Mouse (Mus musculus) colon, adult 2 months (tissue): ENCODE data around the gene Hist1h1e. TPM values are rescaled to one million over a fixed set of nuclear protein-coding genes. Genes with fewer than 3 reads are reported as not detected.

ENCODE experiments used
- polyA plus RNA-seq: library from polyadenylated mRNA; depleted of rRNA; stranded (reverse); fragments of >200 nt; gene quantifications from 2 replicates; pipeline ENCODE4 v1.2.3, GENCODE M21; 2012; rRNA removed

Hist1h1e gene
- 3.2 and 3.9 TPM in 2 replicates for polyA plus RNA-seq

DNA sequence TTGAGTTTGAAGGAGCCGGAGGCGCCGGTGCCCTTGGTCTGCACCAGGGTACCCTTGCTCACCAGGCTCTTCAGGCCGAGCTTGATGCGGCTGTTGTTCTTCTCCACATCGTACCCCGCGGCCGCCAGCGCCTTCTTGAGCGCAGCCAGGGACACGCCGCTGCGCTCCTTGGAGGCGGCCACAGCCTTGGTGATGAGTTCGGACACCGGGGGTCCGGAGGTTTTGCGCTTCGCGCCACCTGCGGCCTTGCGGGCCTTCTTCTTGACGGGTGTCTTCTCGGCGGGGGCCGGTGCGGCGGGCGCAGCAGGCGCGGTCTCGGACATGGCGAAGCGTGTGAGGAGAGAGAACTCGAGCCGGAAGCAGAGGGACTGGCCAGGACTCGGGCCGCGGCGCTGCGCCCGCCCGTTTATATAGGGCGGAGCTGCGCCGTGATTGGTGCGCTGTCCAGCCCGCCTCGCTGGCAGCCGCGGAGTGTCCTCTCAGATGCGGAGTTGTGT is at the start of gene Hist1h1e:
Hist1h1e (minus strand) TSS at position 384 of the 497 bp plus-strand sequence.

DNA sequence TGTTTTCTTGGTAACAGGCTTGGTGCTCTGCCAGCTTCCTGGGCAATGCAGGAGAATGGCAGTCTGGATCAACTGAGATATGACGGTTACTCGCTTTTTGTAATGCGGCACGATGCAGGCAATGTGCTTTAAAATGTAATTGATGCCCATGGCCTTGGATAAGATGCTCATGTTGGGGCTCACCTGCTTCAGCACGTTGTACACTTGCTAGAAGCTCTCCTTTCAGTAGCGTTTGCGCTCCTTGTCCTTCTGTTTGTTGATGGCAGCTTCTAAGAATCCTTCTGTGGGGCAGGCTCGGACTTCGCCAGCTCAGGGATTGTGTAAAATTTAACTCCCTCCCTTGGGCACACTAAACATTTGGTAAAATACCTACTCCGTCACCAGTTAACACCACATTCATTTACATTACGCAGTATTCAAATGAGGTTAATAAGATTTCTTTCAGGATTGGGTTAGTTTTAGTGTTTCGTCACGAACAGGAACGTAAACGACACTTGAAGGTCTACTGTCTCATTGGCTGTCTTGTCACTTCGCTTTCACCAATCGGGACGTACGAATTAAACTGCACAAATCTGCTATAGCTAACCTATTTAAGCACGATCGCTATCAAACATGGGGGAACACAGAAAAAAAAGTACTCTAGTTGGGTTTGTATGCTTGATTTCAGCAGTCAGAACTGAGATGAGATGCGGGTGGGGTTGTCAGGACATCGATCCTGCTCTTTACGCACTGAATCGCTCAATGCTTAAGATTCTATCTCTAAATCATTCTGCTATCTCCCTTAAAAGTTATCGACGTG is 1.4 kb downstream of the Hist1h1e start, which contains the start of gene Hist1h2be:
Hist1h2be (minus strand) TSS at position 392 of the 799 bp plus-strand sequence.

DNA sequence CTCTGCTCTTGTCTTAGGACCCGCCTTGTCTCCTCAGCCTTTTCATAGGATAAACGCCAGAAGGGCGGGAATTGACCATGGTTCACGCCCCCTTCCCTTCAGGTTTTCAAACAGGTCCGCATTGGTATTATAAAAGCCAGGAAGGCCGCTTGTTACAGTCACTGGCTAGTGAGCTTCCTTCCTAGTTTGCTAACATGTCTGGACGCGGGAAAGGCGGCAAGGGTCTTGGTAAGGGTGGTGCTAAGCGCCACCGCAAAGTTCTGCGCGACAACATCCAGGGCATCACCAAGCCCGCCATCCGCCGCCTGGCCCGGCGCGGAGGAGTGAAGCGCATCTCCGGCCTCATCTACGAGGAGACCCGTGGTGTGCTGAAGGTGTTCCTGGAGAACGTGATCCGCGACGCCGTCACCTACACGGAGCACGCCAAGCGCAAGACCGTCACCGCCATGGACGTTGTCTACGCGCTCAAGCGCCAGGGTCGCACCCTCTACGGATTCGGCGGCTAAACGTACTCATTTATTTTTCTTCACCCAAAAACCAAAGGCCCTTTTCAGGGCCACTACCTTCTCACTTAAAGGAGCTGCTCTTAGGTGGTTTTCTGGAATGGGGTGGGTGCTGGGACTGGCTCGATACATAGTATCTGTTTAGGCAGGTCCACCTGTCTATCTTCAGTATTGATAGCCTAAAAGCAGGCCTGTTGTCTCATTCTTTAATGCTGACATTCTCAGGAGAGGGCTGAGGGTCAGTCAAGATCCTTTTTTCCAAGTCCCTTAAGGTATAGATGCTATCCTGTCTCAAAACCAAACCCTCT is 40.7 kb downstream of the Hist1h1e start, which contains the start of gene Hist1h4d:
Hist1h4d (plus strand) TSS at position 191 of the 811 bp plus-strand sequence.

DNA sequence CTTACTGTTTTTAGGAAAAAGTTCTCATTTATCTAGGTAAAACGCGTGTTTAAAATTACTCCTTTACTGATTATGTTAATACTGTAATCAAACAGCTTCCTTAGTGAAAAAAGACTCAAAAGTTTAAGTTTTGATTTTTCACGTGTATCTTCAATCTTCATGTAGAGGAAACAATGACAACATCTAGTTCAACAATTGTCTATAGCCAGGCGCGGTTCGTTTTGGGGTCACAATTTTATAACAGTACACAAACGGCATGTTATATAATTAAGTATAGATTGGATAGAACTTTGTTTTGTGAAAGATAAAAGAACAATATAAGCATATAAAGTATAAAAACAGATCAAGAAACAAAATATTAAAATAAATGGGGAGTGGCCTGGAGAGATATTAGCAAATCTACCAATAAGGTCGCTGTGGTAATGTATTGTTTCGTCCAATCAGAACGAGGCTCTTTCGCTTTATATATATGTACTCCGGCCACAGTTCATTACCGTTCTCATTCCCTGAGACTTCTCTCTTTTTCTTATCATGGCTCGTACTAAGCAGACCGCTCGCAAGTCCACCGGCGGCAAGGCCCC is 47.0 kb downstream of the Hist1h1e start, which contains the start of gene Hist1h3d:
Hist1h3d (plus strand) TSS at position 493 of the 581 bp plus-strand sequence.

DNA sequence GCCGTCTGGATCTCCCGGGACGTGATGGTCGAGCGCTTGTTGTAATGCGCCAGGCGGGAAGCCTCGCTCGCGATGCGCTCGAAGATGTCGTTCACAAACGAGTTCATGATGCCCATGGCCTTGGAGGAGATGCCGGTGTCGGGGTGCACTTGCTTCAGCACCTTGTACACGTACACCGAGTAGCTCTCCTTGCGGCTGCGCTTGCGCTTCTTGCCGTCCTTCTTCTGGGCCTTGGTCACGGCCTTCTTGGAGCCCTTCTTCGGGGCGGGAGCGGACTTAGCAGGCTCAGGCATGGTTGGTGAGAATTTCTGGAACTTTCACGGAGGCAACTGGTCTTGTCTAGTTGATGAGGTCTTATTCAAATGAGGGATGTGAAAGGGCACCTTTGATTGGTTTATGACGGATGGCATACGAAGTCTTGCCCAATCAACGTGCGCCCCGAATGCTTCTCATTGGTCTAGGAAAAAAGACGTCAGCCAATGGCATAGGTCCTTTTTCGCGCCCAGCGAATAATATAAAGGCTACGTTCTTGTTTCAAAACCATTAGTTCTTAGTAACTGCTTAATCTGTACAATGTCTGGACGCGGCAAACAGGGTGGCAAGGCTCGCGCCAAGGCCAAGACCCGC is 48.3 kb downstream of the Hist1h1e start, which contains the start of the genes Hist1h2bf and Hist1h2ad:
Hist1h2bf (minus strand) TSS at position 299 of the 627 bp plus-strand sequence.
Hist1h2ad (plus strand) TSS at position 484 of the 627 bp plus-strand sequence.

DNA sequence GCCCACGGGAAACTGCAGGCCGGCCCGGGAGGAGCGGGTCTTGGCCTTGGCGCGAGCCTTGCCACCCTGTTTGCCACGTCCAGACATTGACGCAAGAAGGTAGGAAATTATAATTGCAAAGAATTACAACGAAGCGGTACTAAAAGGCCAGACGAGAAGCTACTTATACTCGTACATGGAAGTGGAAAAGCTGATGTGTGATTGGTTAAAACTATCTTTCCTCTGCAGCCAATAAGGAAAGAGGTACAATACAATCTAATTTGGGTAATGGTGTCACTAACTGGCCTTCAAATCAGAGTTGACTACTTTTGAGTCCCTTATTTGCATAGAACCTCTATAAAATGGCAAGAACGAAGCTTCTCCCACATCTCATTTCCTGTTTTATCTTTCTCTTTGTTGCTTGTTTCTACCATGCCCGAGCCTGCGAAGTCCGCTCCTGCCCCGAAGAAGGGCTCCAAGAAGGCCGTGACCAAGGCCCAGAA is 51.3 kb downstream of the Hist1h1e start, which contains the start of the genes Hist1h2ae and Hist1h2bg:
Hist1h2ae (minus strand) TSS at position 199 of the 482 bp plus-strand sequence.
Hist1h2bg (plus strand) TSS at position 375 of the 482 bp plus-strand sequence.

Other genes with a start within 250 kb of the Hist1h1e start
- gene Abt1, start 198.7 kb downstream of the Hist1h1e start, polyA plus RNA-seq = 1.9 and 2.0 TPM in 2 replicates
- gene Btn1a1, start 156.7 kb downstream of the Hist1h1e start, polyA plus RNA-seq = 1.8 and 2.3 TPM in 2 replicates
- gene Btn2a2, start 133.7 kb downstream of the Hist1h1e start, polyA plus RNA-seq = not detected in 2 replicates
- 42.2 and 63.4 TPM in 2 replicates for gene Hist1h4h, start 91.5 kb downstream of the Hist1h1e start, polyA plus RNA-seq
- 245 and 289 TPM in 2 replicates for gene Hist1h2af, start 88.7 kb downstream of the Hist1h1e start, polyA plus RNA-seq
- 23.2 and 33.2 TPM in 2 replicates for gene Hist1h3g, start 87.1 kb downstream of the Hist1h1e start, polyA plus RNA-seq
- gene Hist1h2bh, start 79.2 kb downstream of the Hist1h1e start, polyA plus RNA-seq = 4.9 and 5.3 TPM in 2 replicates
- gene Hist1h3f, start 78.5 kb downstream of the Hist1h1e start, polyA plus RNA-seq = 5.0 and 6.7 TPM in 2 replicates
- gene Hist1h4f, start 70.9 kb downstream of the Hist1h1e start, polyA plus RNA-seq = 13.1 and 22.8 TPM in 2 replicates
- 0.45 and 0.47 TPM in 2 replicates for gene Hist1h1d, start 69.3 kb downstream of the Hist1h1e start, polyA plus RNA-seq
- gene Hist1h3e, start 60.2 kb downstream of the Hist1h1e start, polyA plus RNA-seq = 32.1 and 36.8 TPM in 2 replicates
- gene Hist1h2ae, start 51.3 kb downstream of the Hist1h1e start, polyA plus RNA-seq = 15.1 and 16.2 TPM in 2 replicates
- 49.0 and 58.2 TPM in 2 replicates for gene Hist1h2bg, start 51.2 kb downstream of the Hist1h1e start, polyA plus RNA-seq
- gene Hist1h2bf, start 48.4 kb downstream of the Hist1h1e start, polyA plus RNA-seq = 11.4 and 19.0 TPM in 2 replicates
- gene Hist1h2ad, start 48.2 kb downstream of the Hist1h1e start, polyA plus RNA-seq = 6.9 and 11.5 TPM in 2 replicates
- 13.8 and 18.8 TPM in 2 replicates for gene Hist1h3d, start 46.8 kb downstream of the Hist1h1e start, polyA plus RNA-seq
- 12.3 and 14.7 TPM in 2 replicates for gene Hist1h4d, start 41.0 kb downstream of the Hist1h1e start, polyA plus RNA-seq
- 3.1 and 3.3 TPM in 2 replicates for gene Hist1h2be, start 1.4 kb downstream of the Hist1h1e start, polyA plus RNA-seq
- gene Hist1h2ac, start 61.4 kb upstream of the Hist1h1e start, polyA plus RNA-seq = 2.4 and 3.8 TPM in 2 replicates
- 410 and 605 TPM in 2 replicates for gene Hist1h2bc, start 61.6 kb upstream of the Hist1h1e start, polyA plus RNA-seq
- not detected in 2 replicates for gene Hist1h1t, start 73.3 kb upstream of the Hist1h1e start, polyA plus RNA-seq
- 20.7 and 21.2 TPM in 2 replicates for gene Hist1h4c, start 75.9 kb upstream of the Hist1h1e start, polyA plus RNA-seq
- gene Hfe, start 88.3 kb upstream of the Hist1h1e start, polyA plus RNA-seq = 9.4 and 10.3 TPM in 2 replicates
- 204 and 212 TPM in 2 replicates for gene Hist1h1c, start 116.2 kb upstream of the Hist1h1e start, polyA plus RNA-seq
- gene Hist1h3c, start 123.0 kb upstream of the Hist1h1e start, polyA plus RNA-seq = 23.6 and 30.3 TPM in 2 replicates
- gene Hist1h2bb, start 124.2 kb upstream of the Hist1h1e start, polyA plus RNA-seq = 12.8 and 18.4 TPM in 2 replicates
- gene Hist1h2ab, start 128.6 kb upstream of the Hist1h1e start, polyA plus RNA-seq = 23.5 and 25.9 TPM in 2 replicates
- 26.4 and 32.0 TPM in 2 replicates for gene Hist1h3b, start 129.7 kb upstream of the Hist1h1e start, polyA plus RNA-seq
- gene Hist1h4b, start 134.5 kb upstream of the Hist1h1e start, polyA plus RNA-seq = 20.0 and 20.8 TPM in 2 replicates
- gene Hist1h4a, start 138.7 kb upstream of the Hist1h1e start, polyA plus RNA-seq = 15.5 and 15.9 TPM in 2 replicates
- 23.6 and 24.8 TPM in 2 replicates for gene Hist1h3a, start 139.8 kb upstream of the Hist1h1e start, polyA plus RNA-seq
- gene Hist1h1a, start 141.1 kb upstream of the Hist1h1e start, polyA plus RNA-seq = 1.1 and 1.4 TPM in 2 replicates
- 0.12 and 0.14 TPM in 2 replicates for gene Trim38, start 147.4 kb upstream of the Hist1h1e start, polyA plus RNA-seq
- gene Slc17a2, start 184.4 kb upstream of the Hist1h1e start, polyA plus RNA-seq = 0.36 and 0.59 TPM in 2 replicates
- gene Slc17a3, start 216.9 kb upstream of the Hist1h1e start, polyA plus RNA-seq = not detected in 2 replicates
- not detected in 2 replicates for gene Slc17a1, start 245.2 kb upstream of the Hist1h1e start, polyA plus RNA-seq